8 mouse cellular contexts compared by ENCODE assay signal in the genomic region with DNA sequence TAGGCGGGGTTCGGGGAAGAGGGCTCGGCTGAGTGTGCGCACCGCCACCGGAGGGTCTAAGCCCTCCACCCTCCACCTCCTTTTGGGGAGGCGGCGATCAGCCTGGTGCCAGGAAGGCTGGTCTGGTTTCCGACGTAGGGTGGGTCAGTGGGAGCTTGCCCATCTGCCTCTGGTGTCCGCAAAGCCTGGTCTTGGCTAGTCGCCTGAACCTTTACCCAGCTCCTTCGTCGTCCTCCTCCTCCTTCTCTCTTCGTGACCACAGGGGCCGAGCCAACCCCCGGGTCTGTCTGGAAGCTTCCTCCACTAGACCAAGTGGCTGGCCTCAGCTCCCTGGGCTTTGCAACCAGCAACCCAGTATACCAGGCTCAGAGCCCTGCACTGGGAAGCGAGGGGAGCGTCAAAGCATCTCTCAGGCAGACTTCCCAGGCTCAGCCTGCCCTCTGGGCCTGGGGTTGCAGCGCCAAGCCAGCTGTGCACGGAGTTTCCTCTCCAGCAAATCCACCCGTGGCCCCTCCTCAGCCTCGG. TPM values are rescaled to one million over a fixed set of nuclear protein-coding genes. Genes with fewer than 3 reads are reported as not detected.
DNase-seq lines count a peak whose midpoint lies in the region; ATAC-seq and TF ChIP-seq lines count a peak whose summit lies in the region.

No protein-coding gene starts in this region.

- intact Hi-C loops in heart, postnatal 36 days (cut with DNase I): no loop called here

- no peak for TF ChIP-seq CTCF in testis, adult 2 months (IDR thresholded peaks at IDR 0.05; ENCODE audit: control insufficient read depth, insufficient read depth, insufficient replicate concordance, low read depth, low read length)
- no peak for TF ChIP-seq CTCF in olfactory bulb, adult 2 months (IDR thresholded peaks at IDR 0.05; ENCODE audit: insufficient read depth, low read depth, low read length)

- peaks cover 46% of the 10 kb centered on the region for H3K4me1 ChIP-seq in heart, embryonic 10.5 days
- H3K4me1 ChIP-seq in testis, adult 2 months (ENCODE audit: control insufficient read depth, insufficient read depth, low read length): peaks cover 18% of the 10 kb centered on the region
- peaks cover 11% of the 10 kb centered on the region for H3K4me1 ChIP-seq in limb, embryonic 11.5 days (ENCODE audit: control insufficient read depth, insufficient read depth, low read length)
- H3K4me1 ChIP-seq in olfactory bulb, adult 2 months (ENCODE audit: control insufficient read depth, insufficient read depth, low read length): peaks cover 53% of the 10 kb centered on the region

- no peaks in the 10 kb centered on the region for H3K36me3 ChIP-seq in heart, embryonic 10.5 days
- no peaks in the 10 kb centered on the region for H3K36me3 ChIP-seq in testis, adult 2 months (ENCODE audit: control insufficient read depth, insufficient read depth, low read length)
- H3K36me3 ChIP-seq in limb, embryonic 11.5 days (ENCODE audit: control insufficient read depth, insufficient read depth, low read length): no peaks in the 10 kb centered on the region

- H3K9me3 ChIP-seq in heart, embryonic 10.5 days: no peaks in the 10 kb centered on the region
- no peaks in the 10 kb centered on the region for H3K9me3 ChIP-seq in limb, embryonic 11.5 days (ENCODE audit: control insufficient read depth, low read length)

- no peak for ATAC-seq in limb, embryonic 11.5 days (ENCODE audit: insufficient number of reproducible peaks, low FRiP score, low TSS enrichment, low read depth)

- peak overlapping the region; percentile 84 for H3K4me3 ChIP-seq in heart, embryonic 10.5 days
- peak overlapping the region; percentile 66 for H3K4me3 ChIP-seq in testis, adult 2 months (ENCODE audit: control insufficient read depth, low read depth, low read length)
- H3K4me3 ChIP-seq in limb, embryonic 11.5 days (ENCODE audit: low read depth, low read length): peak overlapping the region; percentile 50
- peak overlapping the region; percentile 62 for H3K4me3 ChIP-seq in olfactory bulb, adult 2 months (ENCODE audit: insufficient read depth, low read depth, low read length)

- no peak for TF ChIP-seq POLR2A in testis, adult 2 months (IDR thresholded peaks at IDR 0.05; ENCODE audit: control insufficient read depth, low read depth, low read length)
- no peak for TF ChIP-seq POLR2A in olfactory bulb, adult 2 months (IDR thresholded peaks at IDR 0.05; ENCODE audit: insufficient read depth, low read depth, low read length)

- H3K27me3 ChIP-seq in heart, embryonic 10.5 days (ENCODE audit: insufficient read depth, poor library complexity, severe bottlenecking): peaks cover 81% of the 10 kb centered on the region
- H3K27me3 ChIP-seq in testis, adult 2 months (ENCODE audit: control insufficient read depth, insufficient read depth, low read length): no peaks in the 10 kb centered on the region
- H3K27me3 ChIP-seq in limb, embryonic 11.5 days (ENCODE audit: control insufficient read depth, insufficient read depth, low read length): peaks cover 15% of the 10 kb centered on the region

- no peak for DNase-seq in heart, embryonic 10.5 days (ENCODE audit: low spot score)
- no peak for DNase-seq in heart, postnatal 36 days
- no peak for DNase-seq in testis, postnatal 10 days (ENCODE audit: low spot score)
- DNase-seq in limb, embryonic 11.5 days (ENCODE audit: low spot score): peak; percentile 50
- DNase-seq in kidney, adult 18-20 months: no peak
- no peak for DNase-seq in layer of hippocampus, adult 11-12 months (ENCODE audit: low spot score)

- peak overlapping the region; percentile 86 for H3K27ac ChIP-seq in heart, embryonic 10.5 days
- H3K27ac ChIP-seq in testis, adult 2 months (ENCODE audit: control insufficient read depth, insufficient read depth, low read depth, low read length): no peak overlapping the region
- H3K27ac ChIP-seq in limb, embryonic 11.5 days (replicated peaks; ENCODE audit: low read depth, low read length): no peak overlapping the region
- peak overlapping the region; percentile 27 for H3K27ac ChIP-seq in olfactory bulb, adult 2 months (ENCODE audit: insufficient read depth, low read depth, low read length)

- peak overlapping the region; percentile 100 for H3K4me2 ChIP-seq in limb, embryonic 11.5 days (ENCODE audit: low read depth, severe bottlenecking)

- 3% methylated on average over 23 of the region's 23 CpGs for WGBS in heart, embryonic 10.5 days
- 3% methylated on average over 23 of the region's 23 CpGs for WGBS in limb, embryonic 11.5 days
- WGBS in olfactory bulb, adult 2 months: 5% methylated on average over 23 of the region's 23 CpGs

- H3K9ac ChIP-seq in limb, embryonic 11.5 days (ENCODE audit: low read length): no peak overlapping the region; the same call in 1 of the 2 replicates

RNA-seq across cellular contexts. Expression of a gene that starts 0.5 kb away (rescaled TPM):
- 18.0 and 23.3 TPM in 2 replicates for polyA plus RNA-seq in heart, embryonic 10.5 days (2016; fragmentation: Nextera tagmentation; extraction: Ambion mirVana)
- 1 to 10 TPM; 2.8 to 4.6 TPM for total RNA-seq in heart, postnatal 36 days (2021)
- polyA plus RNA-seq in testis, adult 2 months (2012; rRNA removed): 49.1 and 62.1 TPM in 2 replicates
- 3.0 and 4.1 TPM in 2 replicates for polyA plus RNA-seq in limb, embryonic 11.5 days (2014; fragmentation: Nextera tagmentation; extraction: Ambion mirVana)
- polyA plus RNA-seq in olfactory bulb, adult 2 months (2012; ENCODE audit: insufficient read depth, insufficient read length, low replicate concordance, missing spikeins): not detected in 2 replicates

RNA-seq across cellular contexts. Expression of a gene that starts 25.5 kb away (rescaled TPM):
- polyA plus RNA-seq in heart, embryonic 10.5 days (2016; fragmentation: Nextera tagmentation; extraction: Ambion mirVana): 147 and 188 TPM in 2 replicates
- 10 to 100 TPM; 27.0 to 27.2 TPM for total RNA-seq in heart, postnatal 36 days (2021)
- 12.2 and 13.1 TPM in 2 replicates for polyA plus RNA-seq in testis, adult 2 months (2012; rRNA removed)
- 201 and 206 TPM in 2 replicates for polyA plus RNA-seq in limb, embryonic 11.5 days (2014; fragmentation: Nextera tagmentation; extraction: Ambion mirVana)
- polyA plus RNA-seq in olfactory bulb, adult 2 months (2012; ENCODE audit: insufficient read depth, insufficient read length, low replicate concordance, missing spikeins): not detected in 2 replicates

RNA-seq across cellular contexts. Expression of a gene that starts 30.1 kb away (rescaled TPM):
- 79.2 and 94.0 TPM in 2 replicates for polyA plus RNA-seq in heart, embryonic 10.5 days (2016; fragmentation: Nextera tagmentation; extraction: Ambion mirVana)
- total RNA-seq in heart, postnatal 36 days (2021): 100 to 1,000 TPM; 228 to 258 TPM
- 42.0 and 42.5 TPM in 2 replicates for polyA plus RNA-seq in testis, adult 2 months (2012; rRNA removed)
- 50.0 and 51.5 TPM in 2 replicates for polyA plus RNA-seq in limb, embryonic 11.5 days (2014; fragmentation: Nextera tagmentation; extraction: Ambion mirVana)
- polyA plus RNA-seq in olfactory bulb, adult 2 months (2012; ENCODE audit: insufficient read depth, insufficient read length, low replicate concordance, missing spikeins): not detected in 2 replicates

Comparison
In these comparisons a context has a peak if more than half of its experiments do, and no peak if none do; other contexts are left out.
1. H3K27ac ChIP-seq: peak in heart, embryonic 10.5 days (single experiment) and olfactory bulb, adult 2 months (single experiment); none in testis, adult 2 months (single experiment) and limb, embryonic 11.5 days (single experiment).
2. RNA of a gene that starts 30.1 kb away (polyA plus RNA-seq): 79.2 to 94.0 TPM in heart, embryonic 10.5 days, 50.0 to 51.5 TPM in limb, embryonic 11.5 days and 42.0 to 42.5 TPM in testis, adult 2 months; not detected in olfactory bulb, adult 2 months; every median in the first group is over 10 times any median in the second.
3. Peak in every context shown above with its lines, with median percentiles within 50 percentile points of each other: H3K4me3 ChIP-seq.